Mouse (Mus musculus): ENCODE measurements at regions not wholly inside any gene's neighbourhood (a gene's known extent, or its start where the extent isn't known, plus 50 kb on each side); places are given as distances from the start of the nearest gene placed in this dataset.

DNA sequence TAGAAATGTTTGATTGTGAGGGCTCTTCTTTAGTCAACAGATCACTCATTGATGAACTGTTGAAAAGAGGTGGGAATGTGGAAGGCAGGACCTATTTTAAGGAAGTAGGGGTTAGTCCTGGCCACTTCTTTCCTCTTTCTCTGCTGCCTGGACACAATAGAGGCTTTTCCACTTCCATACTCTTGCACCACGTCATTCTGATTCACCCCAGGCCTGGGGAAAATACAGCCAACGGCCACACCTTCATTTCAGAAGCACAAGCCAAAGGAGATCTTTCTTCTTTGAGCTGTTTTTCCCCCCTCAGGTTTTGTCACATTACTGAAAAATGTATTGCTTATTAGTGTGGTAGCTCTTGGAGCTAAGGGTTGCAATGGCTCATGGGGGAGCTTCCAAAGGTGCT, 237.9 kb upstream of the Dcn start:
- DNase-seq (ENCODE audit: low read depth, low spot score): no peak

DNA sequence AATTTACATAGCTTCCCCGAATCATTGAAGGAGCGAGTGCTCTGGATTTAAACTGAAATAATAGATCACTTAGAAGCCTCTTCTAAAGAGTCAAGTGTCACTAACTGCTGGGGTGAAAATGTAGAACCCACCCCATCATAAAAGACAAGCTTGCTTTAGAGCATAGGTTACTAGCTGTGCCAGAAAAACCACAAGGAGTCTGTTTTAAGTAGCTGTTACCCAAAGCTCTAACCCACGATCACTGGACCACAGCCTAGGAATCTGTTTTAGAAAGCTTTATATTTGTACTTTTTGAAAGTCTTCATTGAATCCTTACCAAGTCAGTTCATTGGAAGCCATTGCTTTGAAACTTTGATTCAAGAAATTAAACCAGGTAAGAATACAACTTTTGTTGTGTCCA, 233.7 kb upstream of the Dcn start:
- DNase-seq (ENCODE audit: low read depth, low spot score): no peak

DNA sequence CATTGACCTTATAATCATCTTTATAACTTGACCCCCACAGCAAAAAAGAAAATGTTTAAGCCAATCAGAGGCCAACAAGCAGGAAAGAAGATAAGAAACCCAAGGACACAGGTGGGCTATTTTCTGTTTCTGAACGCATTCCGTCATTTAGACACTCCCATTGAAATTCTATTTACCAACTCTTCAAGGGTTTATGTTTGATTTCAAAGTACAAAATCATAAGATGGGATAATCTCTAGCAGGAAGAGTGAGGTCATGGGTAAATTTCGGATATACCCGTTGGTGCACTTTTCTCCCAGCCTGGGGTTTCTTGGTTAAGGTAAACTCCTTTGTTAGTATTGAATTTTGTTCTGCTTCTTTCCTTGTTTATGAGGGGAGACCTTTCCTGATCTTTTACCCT, 230.9 kb upstream of the Dcn start:
- DNase-seq (ENCODE audit: low read depth, low spot score): no peak

DNA sequence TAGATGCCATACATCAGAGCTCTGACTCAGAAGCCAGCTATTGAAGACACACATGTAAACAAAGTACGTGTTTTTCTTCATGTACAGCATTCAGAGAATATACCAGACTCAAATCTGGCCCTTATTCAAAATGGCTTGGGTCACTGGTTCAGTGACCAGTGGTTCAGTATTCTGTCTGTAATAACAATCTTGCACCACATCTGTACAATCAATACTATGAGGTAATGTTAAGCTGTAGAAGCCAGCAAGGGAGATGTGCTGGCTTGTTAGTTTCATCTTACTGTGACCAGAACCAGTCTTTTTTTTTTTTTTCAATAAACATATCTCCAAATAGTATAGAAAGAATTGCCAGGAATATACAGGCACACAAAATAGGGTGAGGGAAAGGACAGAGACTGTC, 229.6 kb upstream of the Dcn start:
- no peak for DNase-seq (ENCODE audit: low read depth, low spot score)

DNA sequence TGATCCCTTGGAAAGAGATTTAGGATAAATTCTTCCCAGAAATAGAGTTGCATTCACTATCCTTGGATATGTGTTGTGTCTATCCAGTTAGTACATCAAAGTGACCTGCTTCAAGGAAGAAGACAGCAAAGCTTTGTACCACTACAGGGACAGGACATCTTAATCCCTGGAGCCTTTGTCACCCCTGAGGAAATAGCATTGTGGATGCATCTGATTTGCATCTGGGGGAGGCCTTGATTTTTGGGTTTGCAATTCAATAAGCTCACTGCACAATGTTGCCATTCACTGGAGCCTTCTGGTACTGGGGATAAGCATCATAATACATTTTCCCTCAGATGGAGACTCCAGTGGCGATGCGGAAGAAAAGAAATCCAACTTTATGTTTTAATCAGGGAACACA, 229.2 kb upstream of the Dcn start:
- DNase-seq (ENCODE audit: low read depth, low spot score): no peak

DNA sequence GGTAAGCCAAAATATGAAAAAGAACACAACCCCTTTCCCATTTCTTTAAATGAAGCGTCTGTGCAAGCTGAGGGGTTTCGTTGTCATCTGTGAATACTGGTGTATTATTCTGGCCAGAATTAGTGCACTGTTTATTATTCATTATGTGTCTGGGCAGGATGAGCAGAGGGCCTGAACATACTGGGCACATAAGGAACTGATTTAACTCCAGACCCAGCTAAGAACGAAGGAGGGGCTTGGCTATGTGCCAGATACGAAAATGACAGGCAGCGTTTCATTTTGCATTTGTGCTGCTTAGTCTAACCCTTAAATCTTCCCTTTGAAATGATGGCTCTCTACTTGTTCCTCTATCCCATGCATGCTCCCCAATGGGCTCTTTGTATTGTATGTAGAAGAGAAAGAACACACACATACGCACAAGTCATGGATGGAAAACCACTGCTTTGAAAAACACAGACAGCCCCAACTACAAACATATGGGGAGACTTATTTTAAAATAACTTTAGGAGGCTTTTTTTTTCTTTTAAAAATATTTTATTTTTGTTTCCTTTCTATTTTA, 213.4 kb upstream of the Dcn start:
- no peak for DNase-seq (ENCODE audit: low read depth, low spot score)

DNA sequence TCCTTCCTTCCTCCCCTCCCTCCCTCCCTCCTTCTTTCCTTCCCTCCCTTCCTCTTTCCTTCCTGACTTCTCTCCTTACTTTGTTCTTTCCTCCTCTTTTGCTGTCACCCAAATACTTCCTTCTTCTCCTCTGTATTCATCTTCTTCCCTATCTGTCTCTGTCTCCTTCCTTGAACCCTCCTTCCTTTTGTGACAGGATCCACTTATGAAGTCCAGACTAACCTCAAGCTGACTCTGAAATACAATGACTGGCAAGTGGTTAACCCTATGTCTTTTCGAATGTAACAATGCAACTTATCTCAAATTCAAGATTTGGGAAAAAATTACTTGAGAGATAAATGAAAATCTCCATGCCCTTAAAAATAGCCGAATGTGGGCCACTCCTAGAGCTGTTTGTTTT, 197.0 kb upstream of the Dcn start:
- DNase-seq (ENCODE audit: low read depth, low spot score): no peak

DNA sequence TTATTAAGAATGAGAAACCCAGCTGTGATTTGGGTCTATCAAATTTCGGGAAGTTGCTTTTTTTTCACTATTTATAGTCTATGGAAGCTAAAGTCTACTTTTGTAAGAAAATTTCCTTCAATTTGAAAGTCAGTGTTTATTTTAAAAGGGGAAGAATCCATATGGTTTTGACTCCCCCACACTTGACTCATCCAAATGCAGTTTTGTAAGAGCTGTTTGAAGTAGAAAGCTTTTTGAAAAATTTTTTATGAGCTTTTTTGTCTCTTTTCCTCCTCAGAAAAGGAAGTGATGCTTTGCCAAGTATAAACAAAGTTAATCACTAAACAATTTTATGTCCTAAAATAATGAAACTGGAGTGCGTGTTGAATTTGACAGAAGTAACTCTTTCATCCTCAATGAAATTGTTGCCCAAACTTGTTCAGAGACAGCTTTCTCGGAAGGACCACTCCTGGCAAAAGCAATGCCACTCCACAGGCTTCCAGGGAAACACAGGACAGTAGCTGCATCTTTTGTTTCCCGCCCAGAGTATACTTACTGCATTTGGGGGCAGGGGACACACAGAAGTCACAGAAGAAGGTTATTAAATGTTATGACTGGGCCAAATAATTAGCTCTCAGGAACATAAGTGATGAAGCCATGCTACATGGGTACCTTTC, 196.4 kb upstream of the Dcn start:
- no peak for DNase-seq (ENCODE audit: low read depth, low spot score)

DNA sequence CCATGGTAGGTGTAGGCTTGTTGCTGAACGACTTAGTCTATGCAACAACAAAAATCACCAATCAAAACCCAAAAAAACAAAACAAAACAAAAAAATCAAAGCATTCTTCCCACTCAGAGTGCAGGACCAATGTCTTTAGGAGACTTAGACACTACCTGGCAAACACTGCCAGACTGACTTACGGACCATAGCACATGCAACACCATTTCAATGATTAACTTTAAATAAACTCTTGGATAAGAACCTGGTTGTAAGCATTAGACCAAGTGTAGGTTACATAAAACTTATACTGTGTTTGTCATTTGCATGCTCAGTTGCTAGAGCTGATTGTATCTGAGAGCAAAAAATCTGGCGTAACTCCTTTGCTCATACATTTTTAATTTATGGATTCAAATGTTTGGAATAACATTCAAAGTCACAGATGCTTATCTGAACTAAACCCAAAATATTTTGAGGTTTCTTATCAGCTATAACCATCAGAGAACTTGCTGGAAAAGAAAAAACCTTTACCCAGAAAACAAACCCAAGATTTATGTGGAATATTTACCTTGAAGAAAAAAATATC, 174.5 kb upstream of the Dcn start:
- DNase-seq (ENCODE audit: low read depth, low spot score): no peak

DNA sequence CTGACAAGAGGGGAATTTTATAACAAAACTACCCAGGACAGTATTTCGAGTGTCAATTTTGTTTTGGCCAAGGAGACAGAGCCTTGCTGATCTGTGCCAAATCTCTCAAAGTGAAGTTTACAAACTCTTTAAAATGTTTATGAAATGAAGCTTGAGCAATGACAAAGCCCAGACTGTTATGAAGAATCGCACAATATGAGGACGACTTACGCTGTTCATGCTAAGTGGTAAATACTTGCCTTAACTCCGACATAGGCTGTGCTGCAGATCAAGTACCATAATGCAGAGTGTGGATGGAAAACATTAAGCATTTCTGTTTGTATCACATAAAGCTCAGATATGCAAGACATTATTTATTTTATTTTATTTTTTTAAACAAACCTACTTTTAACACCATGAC, 169.8 kb upstream of the Dcn start:
- no peak for DNase-seq (ENCODE audit: low read depth, low spot score)

DNA sequence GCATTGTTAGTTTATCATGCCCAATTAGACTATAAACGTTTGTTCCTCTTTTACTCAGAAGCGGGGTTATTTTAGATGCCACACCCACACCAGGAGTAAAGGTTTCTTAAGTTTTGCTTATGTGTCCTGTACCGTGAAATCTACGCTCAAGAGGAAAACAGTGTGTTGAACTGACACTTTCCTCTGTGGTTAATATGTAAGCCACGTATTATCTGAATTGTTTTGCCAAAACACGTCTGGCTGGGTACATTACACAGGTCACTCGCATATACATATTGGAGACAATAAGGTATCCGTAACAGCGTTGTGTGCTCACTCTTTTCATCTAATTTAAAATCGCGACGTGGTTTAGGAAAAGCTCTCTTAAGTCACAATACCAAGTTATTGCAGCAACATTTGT, 166.9 kb upstream of the Dcn start:
- DNase-seq (ENCODE audit: low read depth, low spot score): no peak

DNA sequence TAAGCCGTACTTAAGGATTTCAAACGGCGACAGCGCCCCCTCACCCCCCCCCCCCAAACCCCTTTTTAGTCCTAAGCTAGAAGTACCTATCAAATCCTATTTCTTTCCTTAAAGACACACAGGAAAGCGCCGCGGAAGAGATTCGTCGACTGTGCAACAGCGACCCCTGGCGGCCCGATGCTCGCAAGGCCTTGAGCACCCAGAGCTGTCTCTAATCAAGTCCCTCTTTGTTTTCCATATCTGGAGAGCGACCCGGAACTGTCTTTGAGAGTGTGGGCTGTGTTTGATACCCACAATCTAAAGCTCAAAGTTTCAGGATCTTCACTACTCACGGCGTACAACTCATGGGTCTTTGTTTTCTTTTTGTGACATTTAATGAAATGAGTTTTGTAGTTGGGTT, 166.4 kb upstream of the Dcn start:
- DNase-seq (ENCODE audit: low read depth, low spot score): peak; percentile 50

DNA sequence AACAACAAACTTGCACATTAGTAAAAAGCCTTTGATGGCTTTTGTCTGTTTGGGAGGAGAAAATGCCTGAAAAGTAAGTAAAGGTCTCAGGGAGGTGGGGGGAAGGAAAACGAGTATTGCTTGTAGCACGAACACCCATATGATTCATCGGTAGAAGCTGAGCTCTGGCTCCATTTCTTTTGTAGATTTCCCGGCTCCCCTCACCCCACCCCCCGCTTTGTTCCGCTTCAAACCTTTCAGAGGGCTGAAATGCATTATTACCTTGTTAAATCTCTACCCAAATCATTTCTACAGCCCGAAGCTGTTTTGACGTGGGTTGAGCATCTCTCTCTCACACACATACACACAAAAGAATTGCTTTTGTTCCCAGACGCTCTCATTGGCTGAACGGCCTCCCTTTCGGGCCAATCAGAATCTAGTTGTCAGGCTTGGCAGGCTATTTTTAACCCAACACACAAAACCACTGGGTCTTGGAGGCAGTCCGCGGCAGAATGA, 166.0 kb upstream of the Dcn start:
- no peak for DNase-seq (ENCODE audit: low read depth, low spot score)

DNA sequence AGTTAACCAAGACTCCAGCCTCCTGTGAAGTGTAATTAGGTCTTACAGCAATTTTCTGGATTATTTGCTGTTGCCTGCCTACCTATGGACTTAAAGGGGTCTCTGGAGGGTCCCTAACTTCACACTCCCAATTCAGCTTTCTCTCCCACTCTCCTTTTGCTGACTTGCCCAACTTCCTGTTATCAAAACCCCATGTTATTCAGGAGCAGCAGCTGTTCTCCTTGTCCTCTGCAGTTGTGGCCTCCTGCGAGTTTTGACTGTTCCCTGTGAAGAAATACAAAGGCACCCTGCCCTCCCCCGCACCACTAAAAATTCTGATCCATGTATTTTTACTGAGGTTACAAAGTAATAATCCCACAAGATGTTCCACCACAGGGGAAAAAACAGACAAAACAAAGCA, 146.8 kb upstream of the Dcn start:
- DNase-seq (ENCODE audit: low read depth, low spot score): no peak

DNA sequence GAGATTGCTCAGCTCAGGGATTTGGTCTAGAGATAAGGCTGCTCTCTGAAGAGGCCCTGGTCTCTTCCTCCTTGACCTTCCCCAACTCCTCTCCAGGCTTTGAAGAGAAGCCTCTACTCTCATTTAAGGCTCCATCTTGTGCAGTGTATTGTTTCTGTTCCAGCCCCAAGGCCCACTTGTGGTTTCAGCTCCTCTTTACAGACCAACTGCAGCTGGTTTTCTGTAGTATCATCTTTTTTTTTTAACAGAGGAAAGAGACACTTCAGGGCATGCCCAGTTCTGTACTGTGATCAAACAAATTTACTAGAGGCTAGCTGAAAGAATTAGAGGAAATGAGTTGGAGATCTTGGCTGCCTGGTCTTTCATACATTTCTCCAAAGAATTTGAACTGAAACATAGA, 145.4 kb upstream of the Dcn start:
- no peak for DNase-seq (ENCODE audit: low read depth, low spot score)

DNA sequence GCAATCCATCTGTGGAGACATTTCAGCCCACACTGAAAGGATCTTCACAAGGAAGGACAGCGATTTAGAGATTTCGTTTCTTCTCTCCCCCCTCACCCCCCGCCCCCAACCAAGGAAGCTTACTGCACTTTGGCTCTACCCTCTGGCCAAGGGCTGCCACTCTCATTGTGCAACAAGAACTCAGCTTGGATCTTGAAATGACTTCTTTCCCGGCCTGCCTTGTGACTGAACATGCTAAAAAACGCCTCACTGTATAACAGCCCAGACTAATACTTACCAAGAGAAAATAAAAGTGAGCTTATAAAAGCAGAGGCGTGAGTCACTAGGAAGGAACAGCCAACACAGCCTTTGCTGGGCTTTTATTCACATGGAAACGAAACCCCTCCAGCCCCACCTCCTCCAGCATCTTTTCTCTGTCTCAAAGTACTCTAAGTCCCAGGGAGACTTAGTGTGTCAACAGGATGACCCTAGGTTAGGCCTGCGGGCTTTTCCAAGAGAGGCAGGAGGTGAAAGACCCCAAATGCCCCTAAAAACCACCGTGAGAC, 144.7 kb upstream of the Dcn start:
- DNase-seq (ENCODE audit: low read depth, low spot score): no peak

DNA sequence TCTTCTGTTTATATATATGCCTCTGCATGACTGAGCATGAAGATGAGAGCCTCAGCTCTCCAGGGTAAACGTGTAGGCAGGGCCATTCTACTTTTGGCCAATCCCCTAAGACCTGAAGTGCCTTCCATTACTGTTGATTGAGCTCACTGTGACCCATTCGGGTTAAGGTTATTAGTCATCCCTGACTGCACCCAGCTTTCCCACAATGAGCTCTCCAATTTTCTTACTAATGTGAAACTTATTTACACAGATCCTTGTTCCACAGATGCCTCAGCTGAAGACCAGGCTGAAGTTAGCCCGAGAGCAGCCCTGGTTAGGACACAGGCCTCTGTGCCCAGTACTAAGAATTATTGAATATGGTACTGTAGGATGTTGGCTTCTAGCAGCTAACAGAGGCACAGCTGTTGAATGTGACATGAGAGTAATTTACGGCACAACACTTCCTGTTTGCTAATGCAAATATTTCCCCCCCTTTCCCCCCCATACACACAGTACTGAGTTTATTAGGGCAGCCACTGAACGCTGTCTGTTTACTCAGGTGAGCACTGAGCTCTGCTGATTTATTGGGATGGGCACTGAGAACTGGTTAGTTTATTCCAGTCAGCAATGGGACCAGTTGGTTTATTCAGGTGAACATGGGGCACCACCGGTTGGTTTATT, 141.2 kb upstream of the Dcn start:
- no peak for DNase-seq (ENCODE audit: low read depth, low spot score)

DNA sequence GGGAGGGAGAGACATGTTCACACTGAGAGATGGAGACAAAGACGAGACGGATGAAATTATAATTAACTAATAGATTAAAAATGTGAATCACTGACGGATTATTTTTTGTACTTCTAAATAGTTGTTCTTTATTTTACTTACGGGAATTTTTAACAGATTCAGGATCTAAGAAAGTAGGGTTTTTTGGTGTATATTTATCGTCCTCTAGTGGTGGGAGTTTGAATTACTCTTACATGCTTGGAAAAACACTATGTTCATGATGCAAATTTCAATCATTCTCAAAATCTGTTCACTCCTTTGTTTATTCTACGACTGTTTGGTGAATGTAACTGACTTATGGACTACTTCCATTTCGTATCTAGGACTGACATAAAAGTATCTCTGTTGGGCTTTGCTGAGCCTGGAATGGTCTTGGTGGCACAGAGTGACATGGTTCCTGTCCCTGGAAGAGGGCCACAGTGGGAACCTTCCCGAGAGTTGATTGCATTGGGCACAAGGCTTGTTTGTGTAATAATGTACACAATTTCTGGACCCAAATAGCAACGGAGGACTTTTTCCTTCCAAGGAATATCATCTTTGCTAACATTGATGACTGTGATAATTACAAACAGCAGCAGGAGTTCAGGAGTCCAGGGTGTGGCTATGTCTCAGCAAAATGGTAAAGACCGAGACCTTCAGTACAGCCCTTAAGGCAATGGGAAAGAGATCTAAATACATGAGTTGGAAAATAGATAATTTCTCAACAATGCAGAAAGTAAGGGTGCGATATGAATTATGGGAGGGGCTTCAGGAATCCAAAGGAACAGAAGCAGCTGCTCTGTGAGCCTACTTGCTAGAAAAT, 139.3 kb upstream of the Dcn start:
- DNase-seq (ENCODE audit: low read depth, low spot score): no peak

DNA sequence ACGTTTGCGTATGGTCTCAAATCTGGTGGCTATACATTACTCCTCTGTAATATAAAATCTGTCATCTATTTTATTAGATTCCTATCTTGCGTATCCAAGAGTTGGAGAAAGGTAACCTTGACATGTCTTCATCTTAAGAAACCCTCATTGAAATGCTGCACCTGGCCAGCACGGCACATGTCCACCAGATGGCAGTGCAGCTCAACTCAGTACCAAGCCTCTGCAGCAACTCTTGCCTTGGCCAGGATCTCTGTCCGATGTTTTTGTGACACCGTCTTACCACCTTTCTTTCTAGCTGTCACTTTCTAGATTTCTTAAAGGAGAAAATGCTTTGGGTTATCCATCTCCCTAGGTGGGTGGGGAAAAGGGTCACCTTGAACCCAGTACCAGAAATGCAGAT, 134.1 kb upstream of the Dcn start:
- peak; percentile 14 for DNase-seq (ENCODE audit: low read depth, low spot score)

DNA sequence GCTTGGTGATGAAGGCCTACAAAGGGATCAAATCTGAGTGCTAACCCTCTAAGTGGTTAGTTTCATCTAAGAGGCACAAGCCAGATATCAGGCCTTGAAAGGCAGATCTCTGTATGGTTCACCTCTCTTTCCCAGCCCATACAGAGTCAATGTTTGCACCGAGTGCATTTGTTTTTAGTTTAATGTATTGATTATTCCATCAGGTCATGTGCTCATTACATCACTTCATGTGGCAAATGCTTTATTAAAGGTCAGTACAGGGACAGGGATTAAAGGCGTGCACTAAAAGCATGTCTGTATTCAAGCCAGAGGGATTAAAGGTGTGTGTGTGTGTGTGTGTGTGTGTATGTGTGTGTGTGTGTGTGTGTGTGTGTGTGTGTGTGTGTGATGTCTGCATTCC, 132.5 kb upstream of the Dcn start:
- no peak for DNase-seq (ENCODE audit: low read depth, low spot score)

DNA sequence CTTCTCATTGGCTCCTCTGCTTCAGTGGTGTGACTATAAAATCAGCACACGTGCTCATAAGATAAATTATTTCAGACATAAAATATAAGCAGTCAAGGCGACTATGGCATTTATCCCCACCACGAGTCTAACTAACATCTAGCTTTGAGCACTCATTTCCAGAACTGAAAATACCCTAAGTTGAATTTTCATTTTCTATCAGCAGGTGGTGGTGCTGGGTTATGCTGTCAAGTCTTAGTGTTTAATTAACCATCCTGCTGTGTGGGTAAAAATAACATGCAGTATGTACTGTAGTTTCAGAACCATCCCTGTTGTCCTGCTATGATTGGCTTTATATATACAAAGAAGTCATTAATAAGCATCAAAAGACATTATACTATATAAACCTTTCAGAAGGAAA, 110.8 kb upstream of the Dcn start:
- no peak for DNase-seq (ENCODE audit: low read depth, low spot score)

DNA sequence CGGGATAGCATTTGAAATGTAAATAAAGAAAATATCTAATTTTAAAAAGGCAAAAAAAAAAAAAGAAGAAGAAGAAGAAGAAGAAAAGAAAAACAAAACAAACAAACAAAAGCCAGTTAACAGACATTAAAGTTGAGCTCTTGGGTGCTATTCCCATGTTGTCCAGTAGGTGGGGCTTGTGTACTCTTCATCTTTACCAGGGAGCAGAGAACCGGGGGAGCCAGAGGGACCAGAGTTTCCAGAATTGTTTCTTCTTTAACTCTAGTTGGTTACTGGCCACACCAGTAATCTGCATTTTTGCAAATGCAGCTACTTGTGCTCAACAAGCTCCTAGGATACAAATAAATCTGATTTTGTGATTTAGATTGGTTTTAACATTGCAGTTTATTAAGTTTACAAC, 103.6 kb upstream of the Dcn start:
- no peak for DNase-seq (ENCODE audit: low read depth, low spot score)
